Mouse (Mus musculus): ENCODE data around the gene Tmem238l.

Gene Tmem238l

DNA sequence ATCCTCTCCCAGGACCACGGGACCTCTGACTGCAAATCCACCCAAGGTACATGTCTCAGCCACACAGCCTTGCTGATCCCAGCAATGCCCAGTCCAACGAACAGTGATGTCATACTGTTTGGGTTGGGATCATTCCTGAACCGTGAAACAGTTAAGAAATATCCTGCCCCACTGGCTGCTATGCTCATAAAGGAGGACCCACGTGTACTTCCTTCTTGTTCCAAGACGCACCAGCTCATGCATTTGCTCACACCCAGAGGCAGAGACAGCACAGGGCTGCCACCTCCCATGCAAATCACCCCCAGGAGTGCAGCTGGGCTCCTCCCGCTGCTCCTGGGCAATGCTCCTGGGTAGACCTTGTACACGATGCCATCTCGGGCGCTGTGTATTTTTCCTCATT lies at the start of gene Tmem238l:
Gene Tmem238l (plus strand): TSS at position 336 of the 400 bp plus-strand sequence.
- no peak for DNase-seq (ENCODE audit: extremely low spot score)

DNA sequence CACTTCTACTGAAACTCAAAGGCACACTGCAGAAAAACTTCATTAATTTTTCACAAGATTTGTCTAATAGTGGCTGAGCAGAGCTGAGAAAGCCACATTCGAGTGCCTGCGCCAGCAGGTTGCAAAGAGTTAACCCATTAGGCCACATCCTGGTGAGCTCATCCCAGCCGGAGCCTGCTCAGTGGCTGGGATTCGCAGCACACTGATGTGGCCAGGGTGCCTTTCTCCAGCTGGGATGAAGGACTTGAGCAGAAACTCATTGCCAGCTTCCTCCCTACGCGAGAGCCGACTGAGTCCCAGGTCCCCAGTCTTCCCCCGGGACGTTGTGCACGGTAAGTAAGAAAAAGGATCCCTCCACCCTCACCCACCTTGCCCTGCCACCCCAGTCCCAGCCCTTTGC lies 44.6 kb upstream of the Tmem238l start, which contains the start of gene Pirt:
Gene Pirt (plus strand): TSS at position 171 of the 400 bp plus-strand sequence.
- DNase-seq (ENCODE audit: extremely low spot score), result no peak

DNA sequence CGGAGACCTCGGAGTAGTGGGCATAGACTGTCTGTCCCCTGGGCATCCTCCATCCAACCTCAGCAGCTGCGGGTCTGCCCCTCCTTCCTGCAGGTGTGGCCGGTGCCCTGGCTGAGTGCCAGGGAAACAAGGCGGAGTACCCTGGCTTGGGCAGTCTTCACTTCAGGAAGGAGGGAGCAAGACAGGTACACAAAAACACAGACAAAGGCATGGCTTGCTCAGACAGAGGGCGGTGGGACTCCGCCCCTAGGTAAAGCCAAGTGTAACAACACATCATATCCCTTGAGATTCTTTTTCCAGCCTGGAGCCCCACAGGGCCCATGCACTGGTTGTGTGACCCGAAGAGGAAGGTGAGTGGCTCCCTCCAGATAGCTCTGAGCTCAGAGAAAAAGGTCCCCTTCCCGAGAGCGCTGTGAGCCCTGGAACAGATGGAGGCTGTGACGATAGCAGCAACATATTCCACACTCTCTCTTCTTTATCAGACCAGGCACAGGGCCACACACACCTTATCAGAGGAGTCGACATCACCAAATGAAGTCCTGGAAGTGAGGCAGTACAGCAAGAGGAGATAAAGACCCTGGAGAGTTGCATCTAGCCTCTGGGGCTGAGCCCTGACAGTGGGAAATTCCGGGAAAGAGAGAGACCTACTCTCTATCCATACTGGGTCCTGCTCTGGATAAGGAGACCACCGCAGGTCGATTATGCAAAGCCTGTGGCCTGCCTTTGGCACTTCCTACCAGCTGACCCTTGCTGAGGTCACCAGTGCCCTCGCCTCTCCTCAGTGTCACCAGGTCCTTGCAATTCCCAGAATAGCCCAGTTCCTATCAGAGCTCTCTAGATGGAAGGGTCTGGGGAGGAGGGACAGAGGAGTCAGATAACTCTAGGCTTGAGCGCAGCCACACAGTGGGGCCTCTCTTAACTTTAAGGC lies 43.6 kb upstream of the Tmem238l start:
- no peak for DNase-seq (ENCODE audit: extremely low spot score)

DNA sequence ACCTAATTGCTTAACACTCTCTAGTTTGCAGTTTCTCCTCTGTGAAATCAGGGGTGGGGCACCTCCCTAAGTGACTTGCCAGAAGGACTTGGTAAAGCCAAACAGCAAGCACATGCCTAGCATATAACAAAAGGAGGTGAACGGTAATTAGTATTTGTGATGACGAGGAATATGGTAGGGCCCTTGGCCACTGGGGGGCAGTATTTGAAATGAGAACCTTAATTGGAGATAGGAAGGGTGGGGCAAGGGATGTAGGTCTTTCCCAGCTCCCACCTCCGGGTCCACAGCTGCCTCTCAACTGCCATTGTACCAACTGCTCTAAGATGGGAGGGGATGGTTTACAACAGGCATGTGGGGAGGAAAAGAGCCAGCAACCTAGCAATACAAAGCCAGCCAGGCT lies 42.2 kb upstream of the Tmem238l start:
- DNase-seq (ENCODE audit: extremely low spot score), result peak; percentile 36

DNA sequence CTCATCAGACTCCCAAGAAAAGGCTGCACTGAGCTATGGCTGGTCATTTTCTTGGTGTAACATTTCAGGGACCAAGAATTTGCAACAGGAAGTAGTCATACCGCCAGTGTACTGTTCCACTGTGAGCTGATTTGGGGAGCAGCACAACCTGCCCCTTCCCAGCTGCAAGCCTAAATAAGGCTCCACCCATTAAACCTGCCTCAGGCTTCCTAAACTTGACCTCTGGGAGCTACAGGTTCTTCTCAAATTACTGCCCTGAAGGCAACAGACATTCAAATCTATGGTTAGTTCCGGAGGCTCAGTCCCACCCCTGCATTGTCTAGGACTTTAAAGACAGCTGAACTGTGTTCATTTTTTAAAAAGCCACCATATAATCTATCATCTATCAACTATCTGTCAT lies 36.4 kb upstream of the Tmem238l start:
- no peak for DNase-seq (ENCODE audit: extremely low spot score)

DNA sequence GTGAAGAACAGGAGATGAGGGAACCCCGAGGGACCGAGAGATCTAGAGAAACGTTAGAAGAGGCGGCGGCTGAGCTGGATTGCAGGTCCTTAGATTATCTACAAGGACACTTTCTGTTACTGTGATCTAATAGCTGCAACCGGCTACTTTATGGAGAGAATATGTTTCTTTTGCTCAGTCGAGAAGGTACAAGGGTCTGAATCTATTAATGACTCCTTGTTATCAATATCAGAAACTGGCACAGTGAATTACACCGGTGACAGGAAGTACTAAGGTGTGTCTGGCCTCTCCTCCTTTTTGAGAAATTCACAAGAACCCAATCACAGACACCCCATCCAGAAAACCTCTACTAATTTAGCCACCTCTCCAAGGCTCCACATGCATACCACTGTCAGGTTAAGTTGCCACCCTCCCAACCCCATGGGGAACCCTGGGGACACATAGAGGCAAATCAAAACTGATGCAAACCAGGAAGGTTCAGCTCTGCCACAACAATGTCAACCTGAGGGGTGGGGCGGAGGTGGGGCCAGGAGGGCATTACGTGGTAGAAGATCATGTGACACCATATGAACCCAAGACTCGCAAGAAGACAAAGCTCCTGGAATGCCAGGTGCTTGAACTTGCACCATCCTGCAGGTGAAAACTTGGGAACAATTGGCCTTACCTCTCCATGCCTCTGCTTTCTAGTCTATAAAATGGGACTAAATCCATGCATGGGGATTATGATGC lies 32.2 kb upstream of the Tmem238l start:
- no peak for DNase-seq (ENCODE audit: extremely low spot score)

DNA sequence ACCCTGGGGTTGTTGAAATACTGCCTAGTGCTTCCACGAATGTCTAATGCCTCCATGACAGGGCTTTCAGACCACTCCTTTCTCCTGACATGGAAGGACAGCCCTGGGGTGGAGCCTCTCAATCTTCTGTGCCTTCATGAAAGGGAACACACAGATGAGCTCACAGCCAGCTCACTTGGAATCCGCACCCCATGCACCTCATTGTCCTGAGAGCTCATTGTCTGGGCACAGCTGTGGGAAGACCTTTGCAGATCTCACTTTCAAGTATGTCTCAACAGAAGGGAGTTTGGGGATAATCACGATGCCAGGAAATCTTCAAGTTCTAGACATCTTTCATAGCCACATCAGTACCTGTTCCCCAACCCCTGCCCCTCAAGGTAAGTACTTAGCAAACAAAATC lies 28.1 kb upstream of the Tmem238l start:
- no peak for DNase-seq (ENCODE audit: extremely low spot score)

DNA sequence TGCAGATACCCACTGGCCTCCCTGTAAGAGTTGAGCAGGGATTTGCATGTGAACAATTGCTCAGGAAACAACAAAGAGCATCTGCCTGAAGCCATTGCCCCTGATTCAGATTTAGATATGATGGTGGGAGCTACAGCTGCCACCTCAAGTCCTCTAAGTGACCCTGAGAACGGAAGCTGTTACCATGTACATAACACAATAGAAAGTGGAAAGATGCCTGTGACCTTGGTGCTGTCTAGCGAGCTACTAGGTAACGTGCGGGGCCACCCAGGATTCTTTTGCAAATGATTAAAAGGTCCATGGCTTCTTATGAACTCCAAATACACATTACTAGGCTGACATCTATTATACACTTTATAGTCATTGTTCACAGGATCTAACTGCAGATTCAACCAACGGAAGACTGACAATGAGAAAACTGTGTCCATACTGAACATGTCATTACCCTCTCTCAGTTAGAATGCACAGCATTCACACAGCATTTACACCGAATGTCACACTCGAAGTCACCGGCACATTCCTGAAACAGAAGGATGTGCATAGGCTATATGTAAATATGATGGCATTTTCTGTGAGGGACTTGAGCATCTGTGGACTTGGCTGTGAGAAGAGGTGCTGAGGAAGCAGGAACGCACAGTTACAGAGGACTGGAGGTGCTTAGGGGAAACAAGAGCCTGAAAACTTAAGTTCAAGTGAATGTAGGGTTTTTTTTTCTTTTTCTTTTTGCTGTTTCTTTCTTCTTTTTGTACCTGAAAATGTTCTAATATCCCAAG lies 23.4 kb upstream of the Tmem238l start:
- DNase-seq (ENCODE audit: extremely low spot score), result no peak

DNA sequence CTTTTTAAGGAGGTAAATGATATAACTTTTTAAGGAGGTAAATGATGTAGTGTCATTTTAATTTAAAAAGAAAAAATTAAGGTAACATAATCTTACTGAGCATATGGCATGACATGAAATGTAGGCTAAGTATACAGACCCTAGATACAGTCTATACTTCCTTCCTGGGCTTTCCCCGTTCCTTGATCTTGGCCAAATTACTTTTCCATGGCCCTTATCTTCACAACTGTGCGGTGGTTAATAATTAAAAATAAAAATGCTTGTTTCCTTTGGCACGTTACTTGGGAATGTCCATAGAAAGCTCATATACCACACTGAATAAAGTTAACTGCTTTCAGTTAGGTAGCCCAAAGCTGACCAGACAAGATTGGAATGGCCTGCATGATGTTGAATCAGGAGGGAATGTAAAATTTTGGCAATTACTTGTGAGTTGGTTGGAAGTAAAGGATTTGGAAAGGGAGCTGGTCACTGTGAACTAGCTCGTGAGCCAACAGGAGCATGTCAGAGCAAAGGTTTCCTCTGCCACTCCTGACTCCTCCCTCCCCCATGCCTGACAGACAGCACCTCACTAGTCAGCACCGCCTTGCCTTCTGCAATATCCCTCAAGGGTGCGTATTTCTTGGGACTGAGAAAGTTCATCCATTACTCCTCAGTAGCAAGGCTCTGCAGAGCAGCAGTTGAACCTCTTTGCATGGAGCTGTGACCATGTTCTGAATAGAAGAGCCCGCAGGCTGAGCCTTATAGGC lies 21.8 kb upstream of the Tmem238l start:
- no peak for DNase-seq (ENCODE audit: extremely low spot score)

DNA sequence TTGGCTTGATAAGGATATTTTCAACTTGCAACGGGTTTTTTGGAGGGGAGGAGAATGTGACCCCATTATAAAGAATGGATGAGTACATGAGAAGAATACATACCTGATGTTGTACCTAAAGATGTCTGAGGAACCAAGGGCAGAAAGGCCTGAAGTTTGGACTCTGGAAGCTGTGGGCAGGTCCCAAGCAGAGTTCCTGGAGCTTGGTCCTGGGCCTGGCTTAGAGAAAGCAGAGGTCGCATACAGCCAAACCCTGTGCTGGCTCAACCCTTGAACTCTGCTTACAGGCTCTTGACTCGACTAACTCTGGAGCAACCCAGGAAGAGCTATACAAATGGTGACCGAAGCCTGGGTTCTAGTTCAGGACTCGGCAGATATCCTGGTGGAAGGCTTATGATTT lies 14.4 kb upstream of the Tmem238l start:
- no peak for DNase-seq (ENCODE audit: extremely low spot score)

DNA sequence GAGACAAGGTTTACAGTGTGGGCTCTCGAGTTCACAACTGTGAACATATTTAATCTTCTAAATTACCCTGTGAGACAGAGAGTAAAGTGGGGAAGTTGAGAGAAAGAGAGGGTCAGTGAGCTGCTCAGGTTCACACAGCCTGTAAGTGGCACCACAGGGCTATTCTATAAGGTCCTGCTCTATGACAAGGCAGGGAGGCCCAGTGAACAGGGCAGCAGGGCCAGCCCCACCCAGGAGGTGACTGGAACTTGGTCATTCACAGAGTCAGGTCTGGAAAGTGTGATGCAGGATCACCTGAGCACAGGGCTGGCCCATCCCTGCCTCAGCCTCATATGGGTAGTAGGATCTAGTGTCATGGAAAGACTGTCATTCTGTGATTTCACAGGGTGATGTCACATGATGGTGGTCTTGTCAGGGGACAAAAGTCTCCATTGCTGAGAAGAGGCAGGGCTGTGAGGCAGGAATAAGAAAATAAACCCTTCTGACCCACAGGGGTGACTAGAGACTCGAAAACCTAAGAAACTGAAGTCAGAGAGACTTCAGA lies 11.1 kb upstream of the Tmem238l start:
- no peak for DNase-seq (ENCODE audit: extremely low spot score)

DNA sequence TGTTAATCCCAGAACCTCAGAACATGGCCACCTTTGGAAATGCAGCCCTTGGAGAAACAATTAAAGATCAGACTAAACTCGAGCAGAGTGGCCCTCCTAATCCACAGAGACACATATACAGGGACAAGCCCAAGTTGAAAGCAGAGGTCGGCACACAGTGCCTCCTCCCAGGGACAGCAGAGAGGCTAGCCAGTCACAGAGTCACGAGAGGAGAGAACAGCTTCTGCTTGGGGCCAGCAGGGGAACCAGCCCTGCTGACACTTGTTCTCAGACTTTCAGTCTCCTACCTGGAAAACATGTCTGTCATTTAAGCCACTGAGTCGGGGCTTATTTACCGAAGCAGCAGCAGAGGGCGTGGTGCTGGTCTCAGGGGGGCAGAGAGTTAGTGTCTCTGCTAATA lies 9.9 kb upstream of the Tmem238l start:
- DNase-seq (ENCODE audit: extremely low spot score), result no peak

DNA sequence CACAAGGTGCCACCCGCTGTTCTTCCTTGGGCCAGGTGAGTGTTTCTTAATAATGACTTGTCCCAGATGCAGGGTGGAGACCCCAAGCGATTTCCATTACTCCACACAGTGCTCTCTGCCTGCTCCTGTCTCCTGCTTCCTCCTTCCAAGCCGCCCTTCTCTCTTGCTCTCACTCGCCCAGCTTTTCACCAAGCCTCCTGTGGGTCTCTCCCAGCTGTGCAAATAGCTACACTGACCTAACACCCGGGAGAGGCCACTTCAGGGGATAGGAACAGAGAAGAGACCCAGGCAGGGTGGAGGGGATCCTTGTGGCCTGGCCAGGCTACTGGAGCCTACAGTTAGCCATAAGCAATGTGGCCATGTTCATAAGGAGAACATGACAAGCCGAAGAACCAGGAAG lies 9.5 kb upstream of the Tmem238l start:
- no peak for DNase-seq (ENCODE audit: extremely low spot score)

DNA sequence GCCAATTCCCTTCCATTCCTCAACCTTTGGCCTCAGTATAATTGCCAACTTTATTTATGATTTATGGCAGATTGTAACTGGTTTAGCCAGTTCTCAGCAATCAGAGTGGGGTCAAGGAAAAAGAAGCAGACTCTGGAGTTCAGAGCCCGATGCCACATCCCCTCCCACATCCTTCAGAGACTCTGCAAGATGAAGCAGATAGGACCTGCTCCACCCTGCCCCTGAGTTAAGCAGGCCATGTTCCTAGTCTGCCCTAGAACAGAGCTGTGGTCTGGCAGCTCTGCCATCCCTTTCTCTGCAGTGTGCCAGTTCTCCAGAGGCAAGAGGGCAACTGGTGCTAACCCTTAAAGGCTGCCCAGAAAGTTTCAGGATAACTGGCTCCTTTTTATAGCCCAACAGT lies 4.4 kb downstream of the Tmem238l start:
- no peak for DNase-seq (ENCODE audit: extremely low spot score)

DNA sequence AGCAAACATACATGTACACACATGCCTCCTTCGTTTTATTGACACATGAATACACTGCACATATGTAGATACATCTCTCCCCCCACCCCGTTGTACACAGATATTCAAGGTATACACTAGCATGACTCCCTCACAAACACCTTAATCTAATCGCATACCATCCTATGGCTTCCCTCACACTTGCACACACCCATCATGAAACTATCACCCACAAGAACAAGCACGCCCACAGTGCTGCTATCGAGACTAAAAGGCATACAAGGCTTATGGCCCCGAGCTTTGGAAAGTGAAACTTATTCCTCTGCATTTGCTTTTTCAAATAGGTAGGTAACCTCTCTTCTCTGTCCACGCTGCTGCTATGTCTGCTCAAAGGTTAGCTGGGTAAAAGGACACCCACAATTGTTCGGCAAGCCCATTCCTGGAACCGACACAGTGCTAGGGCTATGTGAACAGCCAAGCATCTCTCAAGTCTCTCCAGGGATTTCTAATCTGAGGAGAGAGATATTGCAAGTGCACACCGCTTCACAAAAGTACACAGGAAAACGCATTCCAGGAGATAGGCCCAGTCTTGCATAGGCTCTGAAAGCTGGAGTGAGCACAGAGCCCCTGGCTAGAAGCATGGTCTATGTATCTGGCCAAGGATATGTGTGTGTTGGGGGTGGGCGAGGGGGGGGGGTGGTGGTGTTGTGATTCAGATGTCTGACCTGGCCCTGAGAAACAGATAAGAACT lies 5.2 kb downstream of the Tmem238l start:
- no peak for DNase-seq (ENCODE audit: extremely low spot score)

DNA sequence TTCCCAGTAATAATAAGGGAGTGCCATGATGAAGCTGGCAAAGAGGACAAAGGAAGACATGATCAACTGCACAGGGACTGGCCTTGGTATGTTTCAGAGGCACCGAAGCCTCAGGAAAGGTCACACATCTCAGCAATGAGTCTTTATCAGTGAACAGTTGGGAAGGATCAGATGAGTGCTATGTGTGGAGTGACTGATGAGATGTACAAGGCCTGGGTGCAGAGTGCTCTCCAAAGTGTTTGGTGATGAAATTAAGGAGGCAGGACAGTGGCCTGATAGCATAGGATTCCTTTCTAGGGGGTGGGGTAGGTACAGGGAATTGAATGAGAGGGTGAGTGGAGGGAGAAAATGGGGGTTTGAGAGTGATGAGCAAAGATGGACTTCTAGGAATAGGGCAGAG lies 7.0 kb downstream of the Tmem238l start:
- DNase-seq (ENCODE audit: extremely low spot score), result no peak

DNA sequence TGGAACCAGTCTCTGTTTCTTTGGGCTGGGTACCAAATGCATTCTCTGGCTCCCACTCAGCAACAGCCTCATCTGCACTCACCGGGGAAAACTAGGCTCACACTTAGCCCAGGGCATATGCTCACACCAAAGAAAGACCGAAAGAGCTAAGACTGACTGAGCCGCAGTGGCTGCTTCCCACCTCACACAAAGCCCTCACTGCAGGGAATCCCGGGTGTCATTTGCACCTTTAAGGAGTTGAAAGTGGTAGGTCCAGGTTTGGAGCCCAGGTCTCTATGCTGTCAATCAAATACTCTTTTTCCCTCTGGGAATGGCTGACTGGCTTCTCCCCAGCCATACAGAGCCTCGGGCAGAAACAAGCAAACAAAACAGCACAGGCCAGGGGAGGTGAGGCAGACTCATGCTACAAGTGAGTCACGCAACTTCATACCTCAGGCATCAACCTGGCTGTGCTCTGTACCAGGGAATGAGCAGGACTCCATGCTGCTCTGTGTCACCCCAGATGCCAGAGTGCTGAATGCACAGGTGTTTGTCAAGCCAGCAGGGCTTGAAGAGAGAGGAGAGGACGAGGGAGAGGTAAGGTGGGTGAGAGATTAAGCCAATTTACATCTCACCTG lies 10.2 kb downstream of the Tmem238l start:
- no peak for DNase-seq (ENCODE audit: extremely low spot score)

DNA sequence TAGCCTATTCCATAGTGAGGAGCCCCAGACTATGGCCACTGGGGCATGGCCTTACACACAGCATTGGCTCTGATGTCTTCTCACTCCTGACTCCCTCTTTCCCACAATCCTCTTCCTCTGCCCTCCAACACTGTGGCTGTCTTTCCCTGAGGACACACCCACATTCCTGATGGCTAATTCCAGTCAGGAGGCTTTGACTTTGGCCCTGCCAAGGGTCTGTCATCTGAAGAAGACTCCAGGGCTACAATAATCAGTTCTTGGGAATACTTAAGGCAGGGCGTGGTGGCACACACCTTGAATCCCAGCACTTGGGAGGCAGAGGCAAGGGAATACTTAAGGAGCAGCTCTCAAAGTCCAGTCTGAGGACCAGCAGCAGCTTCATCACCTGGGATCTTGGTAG lies 12.1 kb downstream of the Tmem238l start:
- no peak for DNase-seq (ENCODE audit: extremely low spot score)

DNA sequence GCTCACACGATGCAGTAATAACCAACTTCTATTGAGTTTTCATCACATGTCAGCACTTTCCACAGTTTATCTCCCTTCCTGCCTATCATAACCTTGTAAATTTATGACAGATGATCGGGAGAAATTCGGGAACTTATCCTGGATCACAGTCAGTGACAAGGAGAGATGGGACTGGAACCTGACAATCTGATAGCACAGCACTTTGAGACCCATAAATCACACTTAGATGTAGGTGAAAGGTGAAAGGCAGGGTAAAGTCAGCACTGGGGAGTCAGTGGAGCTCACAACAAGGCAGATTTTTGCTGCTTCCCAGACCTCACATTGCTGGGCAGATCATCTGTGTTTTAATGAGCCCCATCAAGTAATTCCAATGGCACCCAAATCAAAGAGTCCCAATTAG lies 17.1 kb downstream of the Tmem238l start:
- no peak for DNase-seq (ENCODE audit: extremely low spot score)

All from embryo, embryonic 9.5 days (tissue).